Mouse (Mus musculus): ENCODE data around the gene Dusp5. TPM values are rescaled to one million over a fixed set of nuclear protein-coding genes. Genes with fewer than 3 reads are reported as not detected.

The Dusp5 gene
- polyA plus RNA-seq, 1 experiment: not detected

DNA sequence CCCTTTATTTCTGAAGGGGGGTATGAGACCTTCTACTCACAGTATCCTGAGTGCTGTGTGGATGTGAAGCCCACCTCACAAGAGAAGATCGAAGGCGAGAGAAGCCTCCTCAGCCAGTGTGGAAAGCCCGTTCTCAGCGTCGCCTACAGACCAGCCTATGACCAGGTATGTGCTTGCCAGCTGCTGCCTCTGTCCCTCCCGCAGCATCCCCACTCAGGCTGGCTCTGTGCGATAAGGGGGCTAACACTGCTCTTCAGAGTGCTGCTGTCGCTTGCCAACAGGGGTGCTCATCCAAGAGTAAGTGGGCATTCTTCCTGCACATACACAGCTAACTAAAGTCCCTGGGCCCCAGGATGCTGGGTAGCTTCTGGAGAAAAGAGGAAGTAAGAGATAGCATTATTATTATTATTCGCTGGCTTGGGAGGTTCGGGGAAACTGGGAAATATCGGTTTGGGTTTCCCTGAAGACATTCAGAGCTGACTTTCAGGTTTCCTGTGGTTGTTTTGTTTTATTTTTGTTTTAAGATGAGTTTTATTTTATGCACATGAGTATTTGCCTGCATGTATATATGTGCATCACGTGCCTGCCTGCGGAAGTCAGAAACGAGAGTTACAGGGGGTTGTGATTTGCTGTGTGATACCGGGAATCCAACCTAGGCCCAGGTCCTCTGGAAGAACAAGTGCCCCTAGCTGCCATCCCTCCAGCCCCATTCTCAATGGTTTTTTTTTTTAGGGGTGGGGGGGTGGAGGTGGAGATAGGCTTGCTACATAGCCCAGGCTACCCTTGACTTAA, 5.1 kb downstream of the Dusp5 start:
- no peak for TF ChIP-seq GATA1 (IDR thresholded peaks at IDR 0.05; ENCODE audit: low read length)

DNA sequence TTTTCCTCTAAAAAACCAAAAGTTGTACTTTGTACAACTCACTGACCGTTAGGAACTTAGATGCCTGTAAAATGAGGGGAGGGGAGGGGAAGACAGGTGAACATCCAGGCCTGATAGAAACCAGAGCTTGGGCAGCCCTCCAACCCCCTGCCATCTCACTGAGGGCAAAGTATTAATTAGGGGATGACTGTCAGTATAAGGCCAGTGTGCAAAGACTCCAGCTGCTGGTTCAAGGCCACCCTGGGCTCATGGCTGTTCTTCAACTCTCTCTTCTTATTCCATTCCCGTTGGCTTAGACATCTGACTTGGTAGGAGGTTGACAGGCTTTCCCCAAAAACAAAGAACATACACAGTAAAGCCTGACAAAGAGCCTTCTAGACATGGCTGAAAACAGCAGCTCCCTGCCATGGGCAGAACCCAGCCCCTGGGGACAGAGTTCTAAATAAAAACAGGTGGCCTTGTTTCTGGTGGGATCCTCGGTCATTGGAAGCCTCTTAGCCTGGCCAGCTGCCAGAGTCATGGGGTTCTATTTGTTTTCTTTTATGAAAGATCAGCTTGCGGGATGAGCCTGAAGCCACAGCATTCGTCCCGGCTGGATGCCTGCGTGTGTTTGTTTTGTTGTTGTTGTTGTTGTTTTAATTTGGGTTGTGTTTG, 6.0 kb downstream of the Dusp5 start:
- TF ChIP-seq GATA1 (IDR thresholded peaks at IDR 0.05; ENCODE audit: low read length): no peak

- TF ChIP-seq GATA1 (IDR thresholded peaks at IDR 0.05; ENCODE audit: low read length): no peak
These were observed 6.5 kb downstream of the Dusp5 start for GRCm38 (mm10) chr19:53535421-53535820.

DNA sequence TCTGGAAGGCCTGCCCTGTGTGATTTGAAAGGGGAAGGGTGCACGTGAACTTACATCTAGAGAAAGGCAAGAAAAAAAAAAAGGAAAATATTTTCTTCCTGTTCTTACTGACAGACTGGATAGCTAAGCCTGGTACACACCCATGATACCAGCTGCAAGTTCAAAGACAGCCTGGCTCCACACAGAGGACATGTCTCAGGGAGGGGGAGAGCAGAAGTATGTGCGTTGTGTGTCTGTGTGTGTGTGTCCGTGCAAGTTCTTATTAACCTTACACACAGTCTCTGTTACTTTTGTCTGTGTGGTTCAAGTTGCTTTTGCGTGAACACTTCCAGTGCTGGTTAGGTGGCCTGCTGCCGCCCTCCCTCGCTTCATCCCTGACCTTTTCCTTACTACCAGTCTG, 7.3 kb downstream of the Dusp5 start:
- no peak for TF ChIP-seq GATA1 (IDR thresholded peaks at IDR 0.05; ENCODE audit: low read length)

GRCm38 (mm10) chr19:53536731-53537666, 8.1 kb downstream of the Dusp5 start:
- TF ChIP-seq GATA1 (IDR thresholded peaks at IDR 0.05; ENCODE audit: low read length): no peak

GRCm38 (mm10) chr19:53538024-53538423, 9.1 kb downstream of the Dusp5 start:
- TF ChIP-seq GATA1 (IDR thresholded peaks at IDR 0.05; ENCODE audit: low read length): no peak

- TF ChIP-seq GATA1 (IDR thresholded peaks at IDR 0.05; ENCODE audit: low read length): no peak
These were observed 9.9 kb downstream of the Dusp5 start for GRCm38 (mm10) chr19:53538796-53539195.

- TF ChIP-seq GATA1 (IDR thresholded peaks at IDR 0.05; ENCODE audit: low read length): no peak
These were observed 10.4 kb downstream of the Dusp5 start for GRCm38 (mm10) chr19:53539296-53539695.

DNA sequence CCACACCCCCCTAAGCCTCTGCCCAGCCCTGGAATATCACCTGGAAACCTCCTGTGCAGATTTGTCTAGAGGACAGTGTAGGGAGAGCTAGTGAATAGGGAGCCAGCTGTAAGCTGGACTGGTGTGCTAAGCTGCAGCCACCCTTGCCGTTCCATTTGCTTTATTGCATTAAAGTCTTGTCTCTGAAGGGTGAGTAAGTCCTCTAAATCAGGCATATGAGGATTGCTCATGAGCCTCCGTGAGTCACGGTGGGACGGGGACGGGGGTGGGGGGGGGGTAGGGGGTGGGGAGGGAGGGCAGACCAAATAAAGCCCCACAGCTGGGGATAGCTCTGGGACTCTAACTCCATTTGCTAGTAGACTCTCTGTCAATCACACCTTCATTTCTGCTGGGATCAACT, 14.7 kb downstream of the Dusp5 start:
- TF ChIP-seq GATA1 (IDR thresholded peaks at IDR 0.05; ENCODE audit: low read length): no peak

DNA sequence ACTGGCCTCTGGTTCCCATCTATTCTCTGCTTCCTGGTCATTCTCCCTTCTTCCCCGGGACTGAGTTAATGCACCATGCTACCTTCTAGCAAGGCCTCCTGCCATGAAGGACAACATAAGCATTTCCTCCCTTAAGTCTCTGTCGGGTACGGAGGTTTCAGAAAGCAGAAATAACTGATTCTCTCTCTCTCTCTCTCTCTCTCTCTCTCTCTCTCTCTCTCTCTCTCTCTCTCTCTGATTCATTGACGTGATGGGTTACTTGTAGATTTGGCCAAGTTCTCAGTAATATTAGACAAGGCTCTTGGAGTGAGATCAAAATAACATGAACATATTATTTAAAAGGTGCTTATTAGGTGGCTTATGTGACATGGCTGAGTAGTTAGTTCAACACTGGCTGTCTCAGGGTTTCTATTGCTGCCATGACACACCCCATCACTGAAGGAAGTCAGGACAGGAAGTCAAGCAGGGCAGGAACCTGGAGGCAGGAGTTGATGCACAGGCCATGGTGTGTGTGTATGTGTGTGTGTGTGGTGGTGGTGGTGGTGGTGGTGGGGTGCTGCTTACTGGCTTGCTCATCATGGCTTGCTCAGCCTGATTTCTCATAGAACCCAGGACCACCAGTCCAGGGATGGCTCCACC, 16.1 kb downstream of the Dusp5 start:
- no peak for TF ChIP-seq GATA1 (IDR thresholded peaks at IDR 0.05; ENCODE audit: low read length)

DNA sequence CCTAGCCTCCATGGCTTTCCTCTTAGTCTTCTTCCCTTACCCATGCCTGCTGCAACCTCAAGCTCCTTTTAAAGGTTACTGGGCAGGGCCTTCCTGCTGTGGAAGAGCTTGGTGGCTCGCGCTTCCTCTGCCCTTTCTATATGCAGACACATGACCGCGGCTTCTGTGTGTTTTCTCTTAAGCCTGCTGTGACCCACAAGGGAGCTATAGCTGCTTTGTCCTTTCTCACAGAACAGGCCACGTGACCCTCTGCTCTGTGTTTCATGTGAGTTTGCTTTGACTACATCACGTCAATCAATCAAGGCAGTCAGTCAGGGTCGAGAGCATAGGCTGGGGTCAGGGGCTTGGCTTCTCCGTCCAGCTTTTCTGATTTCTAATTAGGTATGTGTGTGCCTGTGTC, 18.7 kb downstream of the Dusp5 start:
- TF ChIP-seq GATA1 (IDR thresholded peaks at IDR 0.05; ENCODE audit: low read length): no peak

DNA sequence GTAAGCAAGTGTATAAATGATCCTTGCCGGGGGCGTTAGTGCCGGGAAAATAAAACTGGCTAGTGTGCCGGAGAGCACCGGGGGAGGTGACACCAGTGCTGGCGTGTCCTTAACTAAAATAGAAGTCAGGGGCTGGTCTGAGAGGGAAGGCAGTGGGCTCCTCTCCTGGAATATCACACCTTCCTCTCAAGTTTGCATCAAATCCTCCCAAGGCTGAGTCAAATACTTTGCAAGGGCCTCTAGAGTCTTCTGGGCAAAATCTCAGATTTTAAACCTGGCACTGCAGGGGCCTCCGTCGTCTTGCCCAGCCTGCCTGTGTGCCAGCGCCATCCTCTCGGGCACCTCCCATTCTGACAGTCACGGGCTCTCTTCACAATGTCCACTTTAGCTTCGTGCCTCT, 22.1 kb downstream of the Dusp5 start:
- no peak for TF ChIP-seq GATA1 (IDR thresholded peaks at IDR 0.05; ENCODE audit: low read length)

- TF ChIP-seq GATA1 (IDR thresholded peaks at IDR 0.05; ENCODE audit: low read length): no peak
These were observed 23.4 kb downstream of the Dusp5 start for GRCm38 (mm10) chr19:53552216-53552786.

- TF ChIP-seq GATA1 (IDR thresholded peaks at IDR 0.05; ENCODE audit: low read length): no peak
These were observed 23.9 kb downstream of the Dusp5 start for GRCm38 (mm10) chr19:53552795-53553194.

DNA sequence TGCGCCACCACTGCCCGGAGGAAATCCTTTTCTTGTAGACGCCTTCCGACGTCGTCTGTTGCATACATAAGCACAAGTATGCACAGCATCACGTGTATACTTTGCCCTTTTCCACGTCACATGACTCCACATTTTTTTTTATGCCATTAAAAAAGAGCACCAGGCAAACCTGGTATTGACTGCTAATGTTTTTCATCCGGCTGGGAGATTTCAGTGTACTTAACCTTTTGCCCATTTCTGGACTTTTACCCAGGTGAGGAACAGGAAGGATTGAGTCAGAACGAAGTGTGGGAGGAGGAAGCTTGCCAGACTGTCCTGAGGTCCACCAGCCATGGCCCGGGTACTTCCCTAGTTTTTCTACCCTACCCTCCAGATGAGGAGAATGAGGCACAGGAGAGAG, 25.5 kb downstream of the Dusp5 start:
- no peak for TF ChIP-seq GATA1 (IDR thresholded peaks at IDR 0.05; ENCODE audit: low read length)

Measured in G1E-ER4 (cell line).